Mouse (Mus musculus): ENCODE measurements around the gene Cdon.

The Cdon gene

DNA sequence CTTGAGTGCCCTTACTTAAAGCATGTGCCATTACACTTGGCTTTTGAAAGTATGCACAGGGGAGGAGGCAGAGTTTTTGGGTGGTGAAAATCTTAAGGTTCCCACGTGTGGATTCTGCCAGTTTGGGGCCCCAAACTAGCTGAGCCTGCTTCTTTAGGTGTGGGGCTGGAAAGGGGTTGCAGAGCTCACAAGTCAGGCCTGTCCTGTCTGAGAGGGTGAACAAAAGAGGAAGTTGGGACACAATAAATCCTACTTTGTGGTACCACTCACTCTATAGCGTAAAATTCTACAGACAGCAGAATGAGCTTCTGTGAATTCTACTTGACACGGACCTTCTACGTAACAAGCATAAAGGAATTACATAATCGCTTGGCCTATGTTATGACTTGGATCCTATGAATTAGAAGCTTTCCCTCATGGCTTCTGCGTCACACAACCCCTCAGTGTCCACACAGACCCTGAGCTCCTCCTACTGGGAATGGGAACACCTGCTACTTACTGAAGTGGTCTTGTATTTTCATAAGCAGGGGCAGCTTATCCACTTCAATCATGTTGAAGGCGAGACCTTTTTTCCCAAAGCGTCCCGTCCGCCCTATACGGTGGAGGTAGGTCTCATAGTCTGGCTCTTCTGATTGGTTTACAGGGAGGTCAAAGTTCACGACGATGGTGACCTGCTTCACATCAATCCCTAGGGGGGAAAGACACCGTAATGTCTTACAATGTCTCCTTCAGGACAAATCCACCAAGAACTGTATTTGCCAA, 122.4 kb downstream of the Cdon start:
- no peak for DNase-seq

- DNase-seq = no peak
Measured at GRCm38 (mm10) chr9:35544666-35545065, 123.7 kb downstream of the Cdon start.

DNA sequence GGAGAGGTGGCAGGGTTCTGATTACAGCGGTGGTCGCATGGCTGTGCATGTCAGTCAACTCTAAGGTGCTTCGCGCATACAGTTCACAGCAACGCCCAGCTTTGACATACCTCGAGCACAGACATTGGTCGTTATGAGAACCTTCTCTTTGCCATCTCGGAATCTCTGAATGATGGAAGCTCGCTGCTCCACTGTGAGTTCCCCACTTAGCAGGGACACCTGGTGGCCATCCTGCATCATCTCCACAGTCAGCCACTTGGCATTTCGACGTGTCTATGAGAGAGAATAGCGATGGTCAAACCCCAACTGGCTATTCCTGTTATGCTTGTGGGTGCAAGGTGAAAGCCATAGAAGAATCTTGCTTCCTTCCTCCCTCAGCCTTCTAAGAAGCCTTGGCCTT, 124.8 kb downstream of the Cdon start:
- no peak for DNase-seq

GRCm38 (mm10) chr9:35546745-35547144, 125.8 kb downstream of the Cdon start:
- DNase-seq = no peak

GRCm38 (mm10) chr9:35548455-35548854, 127.5 kb downstream of the Cdon start:
- DNase-seq = no peak

DNA sequence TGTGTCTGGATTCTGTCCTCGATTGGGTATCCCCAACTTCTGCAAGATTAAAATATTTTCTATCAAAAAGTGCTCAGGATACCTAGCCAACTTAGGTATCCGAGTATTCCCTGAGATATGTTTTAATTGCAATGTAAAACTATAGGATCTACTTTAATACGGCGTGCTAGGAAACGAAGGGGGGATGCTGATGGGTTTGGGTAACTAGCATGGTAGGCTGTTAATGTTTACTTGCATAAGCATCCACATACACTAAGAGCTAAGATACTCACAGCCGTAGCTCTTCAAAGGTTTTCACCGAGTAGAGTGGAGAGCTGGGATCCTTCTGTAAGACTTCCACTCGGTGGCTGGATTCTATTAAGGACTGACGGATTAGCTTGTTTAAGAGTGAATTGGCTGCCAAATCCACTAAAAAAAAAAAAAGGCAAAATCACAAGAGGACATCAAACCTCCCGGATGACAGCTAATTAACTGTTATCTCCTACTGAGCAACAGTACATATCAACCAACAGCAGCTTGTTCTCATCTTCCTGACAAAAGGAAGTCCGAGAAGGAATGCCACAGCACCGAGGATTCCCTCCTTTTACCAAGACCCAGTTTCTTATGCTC, 135.7 kb downstream of the Cdon start:
- no peak for DNase-seq
